Mouse (Mus musculus) olfactory bulb, adult 2 months (tissue): Measurements from ENCODE around the gene Zc3h7b. TPM values are rescaled to one million over a fixed set of nuclear protein-coding genes. Genes with fewer than 3 reads are reported as not detected.

Experiments
- H3K27ac ChIP-seq: fragments of 200-500 bp; 2 replicates; pipeline ENCODE4 v1.5.1; 2012; ENCODE audit warnings: low read depth, low read length; ENCODE audit not compliant: insufficient read depth
- H3K4me1 ChIP-seq: fragments of 200-500 bp; 2 replicates; pipeline ENCODE4 v1.6.1; 2012; ENCODE audit warnings: low read length; ENCODE audit not compliant: control insufficient read depth, insufficient read depth
- H3K4me3 ChIP-seq: fragments of 200-500 bp; 2 replicates; pipeline ENCODE4 v1.5.1; 2012; ENCODE audit warnings: mild to moderate bottlenecking, low read depth, low read length, moderate library complexity; ENCODE audit not compliant: insufficient read depth
- CTCF ChIP-seq: fragments of 200-500 bp; IDR thresholded peaks from 2 replicates; pipeline ENCODE4 v1.5.1; 2012; ENCODE audit warnings: low read depth, mild to moderate bottlenecking, low read length, moderate library complexity; ENCODE audit not compliant: insufficient read depth
- POLR2A ChIP-seq: fragments of 200-500 bp; IDR thresholded peaks from 2 replicates; pipeline ENCODE4 v1.6.1; 2012; ENCODE audit warnings: mild to moderate bottlenecking, low read depth, low read length, moderate library complexity; ENCODE audit not compliant: insufficient read depth
- WGBS: fragments of 180-500 bp; shearing (Covaris S2); methylation state at CpG from one replicate; pipeline ENCODE4 v1.1.7; 2018; 5-methylcytosine and 5-hydroxymethylcytosine counted together
- polyA plus RNA-seq: library from polyadenylated mRNA; stranded (reverse); fragments of >200 nt; gene quantifications from 2 replicates; pipeline ENCODE4 v1.2.4, GENCODE M21; 2012; ENCODE audit warnings: low replicate concordance; ENCODE audit not compliant: missing spikeins, insufficient read depth, insufficient read length

Zc3h7b gene
- polyA plus RNA-seq, 1 experiment: not detected

GRCm38 (mm10) chr15:81760361-81761079 lies 15.7 kb downstream of the Zc3h7b start:
- no peak overlapping the region; the same call in 1 of the 2 replicates for H3K27ac ChIP-seq
- no peak overlapping the region for H3K4me3 ChIP-seq
- no peak for TF ChIP-seq CTCF
- no peak for TF ChIP-seq POLR2A
- peaks cover 17% of the 10 kb centered on the region for H3K4me1 ChIP-seq
- WGBS: 87% methylated on average over 5 of the region's 5 CpGs

- H3K4me1 ChIP-seq: peaks cover 17% of the 10 kb centered on the region
- WGBS: 86% methylated on average over 7 of the region's 7 CpGs
- H3K4me3 ChIP-seq: no peak overlapping the region
- H3K27ac ChIP-seq: no peak overlapping the region
- TF ChIP-seq POLR2A (no peak), CTCF (no peak)
These were observed 16.5 kb downstream of the Zc3h7b start for GRCm38 (mm10) chr15:81761381-81761780.

DNA sequence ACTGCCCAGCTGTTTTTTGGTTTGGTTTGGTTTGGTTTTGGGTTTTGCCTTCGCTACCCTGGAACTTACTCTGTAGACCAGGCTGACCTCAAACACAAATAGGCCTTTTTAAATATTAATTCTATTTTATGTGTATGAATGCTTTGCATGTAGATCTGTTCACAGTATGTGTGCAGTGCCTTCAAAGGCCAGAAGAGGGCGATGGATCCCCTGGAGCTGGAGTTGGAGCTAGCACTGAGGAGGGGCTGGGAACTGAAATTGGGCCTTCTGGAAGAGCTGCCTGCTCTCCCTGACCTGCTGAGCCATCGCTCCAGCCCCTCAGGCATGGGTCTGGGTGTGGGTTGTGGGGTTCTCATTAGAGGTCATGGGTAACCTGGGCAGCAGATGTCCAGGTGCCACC lies 17.1 kb downstream of the Zc3h7b start:
- TF ChIP-seq CTCF (no peak), POLR2A (no peak)
- Histone ChIP-seq H3K27ac (no peak overlapping the region), H3K4me3 (no peak overlapping the region), H3K4me1 (peaks cover 17% of the 10 kb centered on the region)
- 89% methylated on average over 3 of the region's 3 CpGs for WGBS

DNA sequence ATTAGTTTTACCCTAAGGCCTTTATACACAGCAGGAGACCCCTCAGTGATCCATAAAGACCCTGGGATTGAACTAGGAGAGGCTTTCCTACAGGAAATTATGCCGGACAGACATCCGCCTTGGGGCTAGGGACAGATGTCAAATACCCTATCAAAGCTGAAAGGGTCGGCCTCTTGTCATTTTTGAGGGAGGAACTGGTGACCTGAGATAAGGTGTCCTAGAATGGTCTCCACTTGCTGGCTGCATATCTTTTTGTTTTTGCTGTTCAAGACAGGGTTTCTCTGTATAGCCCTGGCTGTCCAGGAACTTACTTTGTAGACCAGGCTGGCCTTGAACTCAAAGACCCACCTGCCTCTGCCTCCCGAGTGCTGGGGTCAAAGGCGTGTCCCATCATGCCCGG lies 19.7 kb downstream of the Zc3h7b start:
- WGBS: 90% methylated on average over 6 of the region's 6 CpGs
- TF ChIP-seq POLR2A (no peak), CTCF (no peak)
- Histone ChIP-seq H3K4me1 (peaks cover 8% of the 10 kb centered on the region), H3K27ac (no peak overlapping the region), H3K4me3 (no peak overlapping the region)

- no peak for TF ChIP-seq POLR2A
- TF ChIP-seq CTCF: no peak
- WGBS: 86% methylated on average over 9 of the region's 9 CpGs
- Histone ChIP-seq H3K27ac (no peak overlapping the region), H3K4me3 (no peak overlapping the region), H3K4me1 (peaks cover under 1% of the 10 kb centered on the region; the same call in 1 of the 2 replicates)
These were observed 20.8 kb downstream of the Zc3h7b start for GRCm38 (mm10) chr15:81765651-81766050.

GRCm38 (mm10) chr15:81766439-81766838 lies 21.6 kb downstream of the Zc3h7b start:
- WGBS: 85% methylated on average over 5 of the region's 5 CpGs
- no peak overlapping the region for H3K4me3 ChIP-seq
- H3K27ac ChIP-seq: no peak overlapping the region
- TF ChIP-seq POLR2A (no peak), CTCF (no peak)
- no peaks in the 10 kb centered on the region for H3K4me1 ChIP-seq

DNA sequence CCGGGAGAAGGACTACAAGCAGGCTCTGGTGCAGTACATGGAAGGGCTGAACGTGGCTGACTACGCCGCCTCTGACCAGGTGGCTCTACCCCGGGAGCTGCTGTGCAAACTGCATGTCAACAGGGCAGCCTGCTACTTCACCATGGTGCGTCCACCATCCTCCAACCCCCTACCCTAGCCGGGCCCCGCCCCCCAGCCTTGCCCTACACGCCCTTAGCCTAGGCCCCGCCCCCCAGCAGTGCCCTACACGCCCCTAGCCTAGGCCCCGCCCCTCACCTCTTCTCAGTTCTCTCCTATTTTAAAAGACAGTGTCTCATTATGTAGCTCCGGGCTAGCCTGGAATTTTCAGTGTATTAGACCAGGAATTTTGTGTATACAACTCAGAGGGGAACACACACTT lies 24.2 kb downstream of the Zc3h7b start:
- WGBS: 65% methylated on average over 13 of the region's 13 CpGs
- H3K27ac ChIP-seq: no peak overlapping the region
- no peak for TF ChIP-seq POLR2A
- no peak for TF ChIP-seq CTCF
- no peak overlapping the region for H3K4me3 ChIP-seq
- H3K4me1 ChIP-seq: no peaks in the 10 kb centered on the region

DNA sequence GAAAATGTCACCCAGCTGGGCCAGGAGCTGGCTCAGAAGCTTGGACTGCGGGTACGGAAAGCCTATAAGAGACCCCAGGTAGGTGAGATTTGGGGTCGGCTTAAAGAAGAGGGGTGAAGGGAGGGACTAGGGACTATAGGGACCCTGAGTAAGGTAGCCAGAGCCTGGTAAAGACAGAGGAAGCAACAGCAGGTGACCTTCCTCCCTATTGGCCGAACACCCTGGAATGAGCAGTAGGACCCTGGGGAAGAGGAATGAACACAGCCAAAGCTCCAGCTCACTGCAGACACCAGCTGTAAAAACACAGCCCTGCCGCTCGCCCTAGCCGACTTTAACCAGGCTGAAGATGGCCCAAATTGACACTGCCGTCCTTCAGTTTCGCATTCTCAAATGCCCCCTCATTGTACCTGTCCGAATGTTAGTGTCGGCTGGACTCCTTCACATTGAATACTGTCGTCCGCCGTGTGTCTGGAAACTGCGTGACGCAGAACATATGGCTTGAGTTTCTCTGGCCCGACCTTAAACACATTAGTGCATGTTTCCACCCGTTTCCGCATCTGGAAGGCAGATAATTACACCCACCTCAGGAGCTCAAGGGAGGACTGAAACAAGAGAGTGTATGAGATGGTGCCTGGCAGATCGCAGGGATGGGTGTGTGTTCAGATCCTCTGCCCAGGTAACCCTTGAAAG lies 27.7 kb downstream of the Zc3h7b start:
- no peak overlapping the region for H3K27ac ChIP-seq
- TF ChIP-seq CTCF (no peak), POLR2A (no peak)
- H3K4me3 ChIP-seq: no peak overlapping the region
- H3K4me1 ChIP-seq: no peaks in the 10 kb centered on the region
- WGBS: 81% methylated on average over 20 of the region's 20 CpGs

DNA sequence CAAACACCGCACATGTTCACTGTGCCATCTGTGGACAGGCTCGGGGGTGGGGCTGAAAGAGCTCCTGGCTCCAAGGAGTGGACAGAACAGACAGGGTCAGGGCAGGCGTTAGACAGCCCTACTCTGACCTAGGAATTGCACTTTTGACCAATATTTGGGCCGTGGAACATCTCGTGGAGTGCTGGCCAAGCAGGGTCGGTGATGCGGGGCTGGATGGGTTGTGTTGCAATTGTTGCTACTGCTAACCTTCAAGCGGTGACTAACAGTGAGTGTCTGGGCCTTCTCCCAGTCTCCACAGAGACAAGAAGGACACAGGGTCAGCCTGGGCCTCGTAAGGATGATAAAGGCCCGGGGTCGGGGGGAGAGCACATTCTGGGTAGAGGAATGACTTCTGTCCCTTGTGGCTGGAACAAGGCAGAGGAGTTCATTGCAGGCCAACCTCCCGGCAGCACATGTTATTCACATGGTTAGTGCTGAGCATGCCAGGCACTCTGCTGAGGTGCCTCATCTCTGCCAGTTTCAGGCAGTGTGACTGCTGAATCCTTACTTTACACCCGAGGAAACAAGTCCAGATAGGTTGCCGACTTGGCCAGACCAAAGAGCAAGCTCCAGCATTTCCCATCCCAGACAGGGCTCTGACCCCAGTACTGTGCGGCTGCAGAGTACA lies 29.8 kb downstream of the Zc3h7b start:
- WGBS: 89% methylated on average over 15 of the region's 15 CpGs
- TF ChIP-seq CTCF (no peak), POLR2A (no peak)
- Histone ChIP-seq H3K27ac (no peak overlapping the region), H3K4me3 (no peak overlapping the region), H3K4me1 (no peaks in the 10 kb centered on the region)
